Mouse (Mus musculus): ENCODE measurements around the gene Lyve1.

Lyve1 gene

DNA sequence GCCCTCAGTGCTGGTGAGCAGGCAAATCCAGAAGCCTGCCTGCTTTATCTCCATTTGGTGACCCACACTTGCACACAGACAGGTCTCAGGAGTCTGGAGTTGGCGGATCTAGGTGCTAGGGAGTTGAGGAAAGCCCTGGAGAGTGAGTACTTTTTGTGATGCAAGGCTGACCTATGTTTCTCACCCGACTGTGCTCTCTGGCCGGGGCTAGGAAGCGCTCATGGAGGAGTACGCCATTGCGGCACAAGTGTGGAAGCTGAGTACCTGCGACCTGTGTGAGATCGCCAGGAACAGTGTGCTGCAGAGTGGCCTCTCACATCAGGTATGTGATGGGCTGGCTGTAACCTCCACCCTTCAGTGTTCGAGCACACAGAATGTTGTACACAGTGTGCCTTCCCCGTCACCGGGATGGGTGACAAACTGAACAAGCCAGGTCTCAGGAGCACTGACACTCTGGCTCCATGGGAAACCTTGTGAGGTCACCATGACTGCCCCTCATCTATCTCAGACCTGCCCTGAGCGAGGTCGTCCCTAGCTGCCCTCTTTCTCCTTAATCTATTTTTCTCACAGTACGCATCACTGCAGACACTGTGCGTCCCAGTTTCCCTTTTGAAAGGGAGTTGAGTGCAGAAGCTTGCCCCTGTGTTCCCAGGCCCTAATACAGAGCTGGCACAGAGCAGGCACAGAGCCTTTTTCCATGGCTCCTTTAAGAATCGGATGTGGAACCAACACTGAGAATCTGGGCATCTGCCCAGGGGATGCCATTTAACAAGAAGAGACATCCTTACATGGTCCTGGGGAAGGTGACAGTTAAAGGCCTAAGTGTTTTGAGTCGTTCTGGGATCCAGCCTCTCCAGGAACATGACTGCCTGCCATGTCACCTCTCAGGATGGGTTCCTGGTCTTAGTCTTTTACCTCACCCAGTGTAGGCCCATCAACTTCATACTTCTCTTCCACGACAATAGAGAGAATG lies 53.2 kb downstream of the Lyve1 start:
- no peak for DNase-seq (ENCODE audit: low read depth, low spot score)

DNA sequence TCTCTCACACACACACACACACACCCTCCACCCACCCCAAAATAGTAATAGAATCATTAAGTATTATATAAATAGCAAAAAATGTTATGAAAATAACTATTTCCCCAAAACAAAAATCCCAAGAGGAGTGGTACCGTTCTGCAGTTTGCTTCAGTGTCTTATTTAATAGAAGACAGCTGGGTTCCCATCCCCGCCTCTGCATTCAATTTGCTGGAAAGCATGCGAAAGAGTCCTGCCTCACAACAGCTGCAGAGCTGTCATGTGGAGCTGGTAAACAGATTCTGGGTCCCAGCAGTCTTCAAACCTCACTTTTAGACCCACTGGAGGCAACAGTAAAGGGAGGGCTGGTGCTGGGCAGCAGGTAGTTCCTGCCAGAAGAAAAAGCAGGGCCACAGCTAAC lies 54.1 kb downstream of the Lyve1 start:
- no peak for DNase-seq (ENCODE audit: low read depth, low spot score)

DNA sequence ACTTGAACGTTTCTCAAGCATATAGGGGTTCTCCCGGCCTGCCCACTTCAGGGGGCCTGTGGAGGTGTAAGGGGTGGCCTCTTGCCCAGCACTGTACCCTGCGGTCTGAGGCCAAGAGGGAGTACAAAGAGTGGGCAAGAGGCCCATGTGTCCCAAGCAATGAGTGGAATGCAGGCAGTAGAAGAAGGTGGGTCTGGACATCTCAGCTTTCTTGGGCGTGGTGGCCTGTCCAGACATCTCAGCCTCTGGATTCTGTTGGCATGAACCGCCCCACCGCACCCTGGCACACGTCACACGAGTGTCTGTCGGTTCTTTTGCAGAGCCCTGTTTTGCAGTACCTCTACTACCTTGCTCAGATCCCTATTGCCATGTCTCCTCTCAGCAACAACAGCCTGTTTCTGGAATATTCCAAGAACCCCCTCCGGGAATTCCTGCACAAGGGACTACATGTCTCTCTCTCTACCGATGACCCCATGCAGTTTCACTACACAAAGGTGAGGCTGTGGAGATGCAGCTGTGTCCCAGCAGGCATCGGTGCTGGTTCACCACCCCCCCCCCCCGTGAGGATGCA lies 55.5 kb downstream of the Lyve1 start:
- no peak for DNase-seq (ENCODE audit: low read depth, low spot score)

DNA sequence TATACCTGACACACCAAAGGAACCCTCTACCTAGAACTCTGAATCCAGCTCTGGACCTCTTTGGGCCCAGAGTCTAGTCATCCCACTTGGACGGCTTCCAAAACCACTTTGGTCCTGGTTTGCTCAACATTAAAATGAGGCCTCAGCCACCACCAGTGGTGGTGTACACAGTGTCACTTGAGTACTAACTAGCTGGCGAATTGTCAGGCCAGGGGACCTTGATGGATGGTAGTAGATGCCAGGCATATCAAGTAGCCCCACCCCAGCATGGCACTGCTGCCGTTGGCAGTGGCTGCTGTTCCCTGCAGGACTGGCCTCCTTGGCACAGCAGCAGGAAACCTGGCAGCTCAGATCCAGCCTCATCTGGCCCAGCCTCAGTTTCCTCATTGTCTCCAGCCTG lies 58.8 kb downstream of the Lyve1 start:
- no peak for DNase-seq (ENCODE audit: low read depth, low spot score)

DNA sequence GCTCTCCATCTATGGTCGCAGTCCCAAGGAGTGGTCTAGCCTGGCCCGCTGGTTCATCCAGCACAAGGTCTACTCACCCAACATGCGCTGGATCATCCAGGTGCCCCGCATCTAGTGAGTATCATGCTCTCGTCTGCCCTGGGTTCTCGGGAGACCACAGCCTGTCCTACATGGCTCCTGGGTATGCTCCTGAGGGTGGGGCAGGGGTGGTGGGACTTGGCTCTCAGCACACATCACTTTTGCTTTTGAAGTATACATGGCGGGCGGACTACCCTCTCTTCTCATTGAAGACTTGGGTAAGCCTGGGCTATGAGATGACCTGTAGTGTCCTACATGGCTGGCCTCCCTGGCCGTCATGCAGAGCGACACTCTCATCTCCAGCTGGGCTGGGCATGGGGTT lies 59.9 kb downstream of the Lyve1 start:
- no peak for DNase-seq (ENCODE audit: low read depth, low spot score)

DNA sequence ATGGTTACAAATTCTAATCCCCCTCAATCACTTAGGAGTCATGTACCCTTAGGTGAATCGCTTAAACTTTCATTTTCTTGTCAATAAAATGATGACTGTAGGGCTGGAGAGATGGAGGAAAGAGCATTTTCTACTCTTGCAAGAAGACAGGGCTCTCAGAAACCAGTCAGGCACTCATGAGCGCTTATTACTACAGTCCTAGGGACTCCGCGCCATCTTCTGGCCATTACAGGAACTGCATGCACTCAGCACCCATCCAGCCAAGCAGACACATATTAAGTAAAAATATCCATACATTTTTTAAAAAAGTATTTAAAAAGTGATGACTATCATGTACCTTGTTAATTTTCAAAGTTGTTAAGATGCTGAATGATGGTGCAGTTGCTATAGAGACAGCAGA lies 62.0 kb downstream of the Lyve1 start:
- peak; percentile 90 for DNase-seq (ENCODE audit: low read depth, low spot score)
